Mouse (Mus musculus) stomach, postnatal 0 days (tissue): Measurements from ENCODE around the gene Tbca. TPM values are rescaled to one million over a fixed set of nuclear protein-coding genes. Genes with fewer than 3 reads are reported as not detected.

ENCODE experiments used
- ATAC-seq: fragments of 200-750 bp; cut with Nextera tagmentation; 2 replicates; pipeline ENCODE4 v1.8.0; 2017; ENCODE audit not compliant: low FRiP score, low TSS enrichment
- DNase-seq: peaks from one replicate; pipeline ENCODE4 v3.0.0-alpha.2; 2016; ENCODE audit warnings: low spot score
- H3K27ac ChIP-seq: fragments of 300-500 bp; sonication (generic); replicated peaks from 2 replicates; pipeline ENCODE4 v1.5.1; 2014; ENCODE audit warnings: mild to moderate bottlenecking, control low read depth
- H3K27me3 ChIP-seq: fragments of 300-500 bp; sonication (generic); 2 replicates; pipeline ENCODE4 v1.6.1; 2014; ENCODE audit warnings: low read length; ENCODE audit not compliant: control insufficient read depth, insufficient read depth
- H3K36me3 ChIP-seq: fragments of 300-500 bp; sonication (generic); 2 replicates; pipeline ENCODE4 v1.6.1; 2014; ENCODE audit warnings: low read length, mixed read lengths; ENCODE audit not compliant: control insufficient read depth, insufficient read depth
- H3K4me1 ChIP-seq: fragments of 300-500 bp; sonication (generic); replicated peaks from 2 replicates; pipeline ENCODE4 v1.6.1; 2014; ENCODE audit warnings: antibody characterized with exemption; ENCODE audit not compliant: control insufficient read depth, insufficient read depth
- H3K4me2 ChIP-seq: fragments of 300-500 bp; sonication (generic); replicated peaks from 2 replicates; pipeline ENCODE4 v1.6.1; 2014; ENCODE audit warnings: low read depth, mild to moderate bottlenecking, control low read depth, moderate library complexity
- H3K4me3 ChIP-seq: fragments of 300-500 bp; sonication (generic); 2 replicates; pipeline ENCODE4 v1.5.1; 2014; ENCODE audit warnings: low read depth, low read length, control low read depth
- H3K9ac ChIP-seq: fragments of 300-500 bp; sonication (generic); 2 replicates; pipeline ENCODE4 v1.6.1; 2014; ENCODE audit warnings: mild to moderate bottlenecking, low read length, control low read depth, mixed read lengths
- H3K9me3 ChIP-seq: fragments of 300-500 bp; sonication (generic); 2 replicates; pipeline ENCODE4 v1.6.1; 2016; ENCODE audit warnings: low read length; ENCODE audit not compliant: control insufficient read depth
- CTCF ChIP-seq: IDR thresholded peaks from 2 replicates; pipeline ENCODE4 v1.5.1; 2016; ENCODE audit warnings: antibody characterized with exemption, low read depth, mild to moderate bottlenecking, moderate library complexity
- EP300 ChIP-seq: optimal IDR thresholded peaks from 2 replicates; pipeline ENCODE3; 2016; ENCODE audit warnings: antibody characterized with exemption
- WGBS: fragments of 180-500 bp; shearing (Covaris S2); extraction: QIAGEN DNeasy Blood & Tissue Kit; methylation state at CpG from one replicate; pipeline ENCODE4 v1.1.7; 2014; 5-methylcytosine and 5-hydroxymethylcytosine counted together
- polyA plus RNA-seq: library from polyadenylated mRNA; unstranded; fragments of >200 nt; fragmentation: Nextera tagmentation; extraction: Ambion mirVana; gene quantifications from 2 replicates; pipeline ENCODE4 v1.2.1, GENCODE M21; 2015

The Tbca gene
- polyA plus RNA-seq, 1 experiment from 2014 or later, result 217 TPM

DNA sequence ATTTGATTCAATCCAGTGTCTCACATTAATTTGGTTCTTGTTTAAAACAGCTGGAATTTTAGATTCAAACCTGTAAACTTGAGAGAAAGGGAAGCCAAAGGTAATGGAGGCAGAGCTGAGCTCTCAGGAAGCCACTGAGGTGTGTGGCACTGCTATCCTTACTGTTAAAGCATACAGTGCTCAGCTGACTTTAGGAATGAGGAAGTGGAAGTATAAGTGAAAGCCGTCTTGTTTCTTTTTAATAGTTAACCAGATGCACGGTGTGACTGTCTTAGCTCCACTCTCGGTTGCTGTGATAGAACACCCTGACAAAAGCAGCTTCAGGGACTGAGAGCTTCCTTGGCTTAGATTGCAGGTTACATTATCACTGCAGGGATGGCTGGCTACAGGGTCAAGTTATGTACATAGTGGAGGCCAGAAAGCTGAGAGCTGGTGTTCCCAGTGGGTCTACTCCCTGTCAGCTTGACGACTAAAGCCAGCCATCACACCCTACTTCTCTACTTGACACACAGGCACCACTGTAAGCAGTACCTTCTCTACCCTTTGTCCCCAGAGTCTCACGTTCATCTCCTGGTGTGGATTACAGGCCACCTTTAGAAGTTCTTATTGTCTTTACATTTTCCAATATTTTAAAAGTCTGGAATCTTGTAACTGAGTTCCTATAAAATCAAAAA, 49.5 kb downstream of the Tbca start:
- DNase-seq (no peak), ATAC-seq (0 out of 2 replicates have a peak, but pooled peaks have one; percentile 38)
- H3K9me3 ChIP-seq, result no peaks in the 10 kb centered on the region
- no peaks in the 10 kb centered on the region for H3K4me1 ChIP-seq
- WGBS, result 53% methylated on average over 5 of the region's 5 CpGs
- H3K9ac ChIP-seq, result no peak overlapping the region
- H3K4me2 ChIP-seq, result no peak overlapping the region
- no peaks in the 10 kb centered on the region for H3K27me3 ChIP-seq
- H3K36me3 ChIP-seq, result peaks cover 13% of the 10 kb centered on the region
- H3K4me3 ChIP-seq, result no peak overlapping the region
- H3K27ac ChIP-seq, result no peak overlapping the region
- TF ChIP-seq CTCF, result no peak
- TF ChIP-seq EP300, result no peak

- no peak for ATAC-seq
- whole genome bisulfite sequencing, result 76% methylated on average over 8 of the region's 8 CpGs
- DNase-seq, result no peak
Measured at GRCm38 (mm10) chr13:94838756-94839337, 50.1 kb downstream of the Tbca start.

DNA sequence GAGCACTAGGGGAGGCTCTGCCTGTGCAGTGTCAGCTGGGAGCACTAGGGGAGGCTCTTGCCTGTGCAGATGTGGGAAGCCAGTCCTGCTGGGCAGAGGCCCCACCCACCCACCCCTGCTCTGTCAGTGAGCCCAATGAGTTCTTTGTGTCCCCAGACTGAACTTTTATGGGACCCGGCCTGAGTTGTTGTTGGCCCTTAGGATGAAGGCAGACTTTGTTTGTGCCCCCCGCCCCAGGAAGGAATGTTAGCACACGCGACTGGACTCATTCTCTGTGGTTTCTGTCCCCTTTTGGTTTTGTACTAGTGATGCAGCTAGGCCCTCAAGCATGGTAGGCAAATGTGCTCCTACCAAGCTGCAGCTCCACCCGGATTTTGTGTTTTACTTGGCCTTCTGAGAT, 54.5 kb downstream of the Tbca start:
- whole genome bisulfite sequencing, result 61% methylated on average over 5 of the region's 5 CpGs
- H3K27me3 ChIP-seq, result no peaks in the 10 kb centered on the region
- no peak overlapping the region for H3K27ac ChIP-seq
- H3K4me1 ChIP-seq, result no peaks in the 10 kb centered on the region
- no peak overlapping the region for H3K9ac ChIP-seq
- no peak overlapping the region for H3K4me2 ChIP-seq
- H3K9me3 ChIP-seq, result no peaks in the 10 kb centered on the region
- DNase-seq, result no peak
- H3K36me3 ChIP-seq, result peaks cover 5% of the 10 kb centered on the region; the same call in 1 of the 2 replicates
- H3K4me3 ChIP-seq, result no peak overlapping the region
- ATAC-seq, result no peak
- TF ChIP-seq CTCF (no peak), EP300 (no peak)

More at GRCm38 (mm10) chr13:94838756-94839337, 50.1 kb downstream of the Tbca start:
- Histone ChIP-seq H3K27me3 (no peaks in the 10 kb centered on the region), H3K9me3 (no peaks in the 10 kb centered on the region), H3K4me2 (no peak overlapping the region), H3K9ac (no peak overlapping the region), H3K27ac (no peak overlapping the region), H3K4me3 (no peak overlapping the region), H3K36me3 (peaks cover 10% of the 10 kb centered on the region; the same call in 1 of the 2 replicates), H3K4me1 (no peaks in the 10 kb centered on the region)
- no peak for TF ChIP-seq EP300
- no peak for TF ChIP-seq CTCF

GRCm38 (mm10) chr13:94847870-94848269, 59.2 kb downstream of the Tbca start:
- DNase-seq, result no peak
- 69% methylated on average over 7 of the region's 7 CpGs for WGBS
- no peaks in the 10 kb centered on the region for H3K27me3 ChIP-seq

GRCm38 (mm10) chr13:94849351-94849750, 60.6 kb downstream of the Tbca start:
- WGBS, result 66% methylated on average over 13 of the region's 13 CpGs
- no peak overlapping the region for H3K27ac ChIP-seq
- H3K27me3 ChIP-seq, result no peaks in the 10 kb centered on the region
- H3K4me3 ChIP-seq, result no peak overlapping the region
- TF ChIP-seq EP300 (no peak), CTCF (no peak)
- ATAC-seq (no peak), DNase-seq (no peak)
- no peaks in the 10 kb centered on the region for H3K9me3 ChIP-seq
- H3K4me2 ChIP-seq, result no peak overlapping the region
- no peaks in the 10 kb centered on the region for H3K36me3 ChIP-seq
- H3K9ac ChIP-seq, result no peak overlapping the region
- no peaks in the 10 kb centered on the region for H3K4me1 ChIP-seq

More at GRCm38 (mm10) chr13:94847870-94848269, 59.2 kb downstream of the Tbca start:
- no peak overlapping the region for H3K4me3 ChIP-seq
- no peaks in the 10 kb centered on the region for H3K9me3 ChIP-seq
- TF ChIP-seq EP300, result no peak
- no peak for TF ChIP-seq CTCF
- no peak for ATAC-seq
- no peak overlapping the region for H3K27ac ChIP-seq
- no peaks in the 10 kb centered on the region for H3K36me3 ChIP-seq
- no peak overlapping the region for H3K9ac ChIP-seq
- H3K4me1 ChIP-seq, result no peaks in the 10 kb centered on the region
- H3K4me2 ChIP-seq, result no peak overlapping the region

GRCm38 (mm10) chr13:94858016-94858575, 69.4 kb downstream of the Tbca start:
- TF ChIP-seq EP300 (no peak), CTCF (no peak)
- Histone ChIP-seq H3K9ac (no peak overlapping the region), H3K27me3 (no peaks in the 10 kb centered on the region), H3K4me2 (no peak overlapping the region), H3K4me3 (no peak overlapping the region), H3K4me1 (no peaks in the 10 kb centered on the region), H3K9me3 (no peaks in the 10 kb centered on the region), H3K36me3 (no peaks in the 10 kb centered on the region), H3K27ac (no peak overlapping the region)
- WGBS, result 71% methylated on average over 8 of the region's 8 CpGs
- ATAC-seq (no peak), DNase-seq (no peak)
